ENCODE assay signal across 20 mouse cellular contexts in genomic region chr3:87309922-87310321, GRCm38 (mm10). TPM values are rescaled to one million over a fixed set of nuclear protein-coding genes. Genes with fewer than 3 reads are reported as not detected.
DNase-seq lines count a peak whose midpoint lies in the region; TF ChIP-seq lines count a peak whose summit lies in the region.
"Had no signal": no experiment of that assay in that cellular context is flagged by ENCODE, and none has a peak within 500 bp of the region (broad histone marks: within the 10 kb centered on the region; RNA-seq: fewer than 3 reads in every experiment).

No protein-coding gene starts in this region.

- intact Hi-C loops in gastrocnemius, adult 2 months (cut with DNase I), result no loop called here
- intact Hi-C loops in gastrocnemius, postnatal 36 days (cut with DNase I), result no loop called here

- TF ChIP-seq CTCF in gastrocnemius, adult 2 months (IDR thresholded peaks at IDR 0.05), result peak; percentile 24; the same call in 1 of the 2 replicates
- TF ChIP-seq CTCF in layer of hippocampus, adult 2 months (conservative IDR thresholded peaks at IDR 0.05), result peak; percentile 64

- no peak overlapping the region for H3K4me3 ChIP-seq in gastrocnemius, adult 2 months
- no peak overlapping the region for H3K4me3 ChIP-seq in layer of hippocampus, adult 2 months
- H3K4me3 ChIP-seq: embryonic facial prominence, embryonic 12.5 days; heart, embryonic 10.5 days; kidney, embryonic 15.5 days; liver, embryonic 13.5 days had no signal

- no peak for DNase-seq in gastrocnemius, adult 2 months
- no peak for DNase-seq in gastrocnemius, postnatal 36 days
- DNase-seq in layer of hippocampus, adult 2 months (ENCODE audit: low spot score in 2 of 2), result no peak
- no peak for DNase-seq in layer of hippocampus, adult 9-10 months (ENCODE audit: low spot score)
- DNase-seq in 416B (ENCODE audit: low read depth), result peak; percentile 7
- DNase-seq in adipocyte (ENCODE audit: low spot score), result peak; percentile 18
- DNase-seq in retina, embryonic 14.5 days (ENCODE audit: low spot score), result no peak
- DNase-seq: adrenal gland, adult 2 months; cerebellum, adult 11-12 months; cerebellum, postnatal 25 days; gastrocnemius, postnatal 14 days; heart, postnatal 14 days; liver, embryonic 13.5 days; thymus, postnatal 36 days had no signal

- H3K27ac ChIP-seq in gastrocnemius, adult 2 months, result no peak overlapping the region
- no peak overlapping the region for H3K27ac ChIP-seq in layer of hippocampus, adult 2 months
- H3K27ac ChIP-seq: embryonic facial prominence, embryonic 12.5 days; heart, embryonic 10.5 days; kidney, embryonic 15.5 days; liver, embryonic 13.5 days had no signal

RNA-seq across cellular contexts. Expression of gene Fcrls, which starts 46.4 kb away (rescaled TPM):
- total RNA-seq in gastrocnemius, adult 2 months (2021), result 1 to 10 TPM; 1.6 to 3.4 TPM
- 1 to 10 TPM; 1.4 to 2.7 TPM for total RNA-seq in gastrocnemius, postnatal 36 days (2021)
- 10 to 100 TPM; 22.6 to 27.9 TPM for total RNA-seq in layer of hippocampus, adult 2 months (2021)
- total RNA-seq: ES-E14 had no signal

RNA-seq across cellular contexts. Expression of gene Cd5l, which starts 47.8 kb away (rescaled TPM):
- total RNA-seq in gastrocnemius, adult 2 months (2021), result not detected
- total RNA-seq in gastrocnemius, postnatal 36 days (2021), result not detected
- total RNA-seq in layer of hippocampus, adult 2 months (2021), result not detected
- total RNA-seq: ES-E14; gastrocnemius, postnatal 14 days; layer of hippocampus, adult 18-20 months; left cerebral cortex, adult 18-20 months had no signal

Comparison
In these comparisons a context has a peak if more than half of its experiments do, and no peak if none do; other contexts are left out.
1. DNase-seq: peak in 416B (single experiment) and adipocyte (single experiment); none in gastrocnemius, adult 2 months (single experiment), gastrocnemius, postnatal 36 days (0 of 2), layer of hippocampus, adult 2 months (0 of 2), layer of hippocampus, adult 9-10 months (single experiment) and retina, embryonic 14.5 days (single experiment).
2. RNA of gene Fcrls, which starts 46.4 kb away (total RNA-seq): 22.6 to 27.9 TPM in layer of hippocampus, adult 2 months; 1.6 to 3.4 TPM in gastrocnemius, adult 2 months and 1.4 to 2.7 TPM in gastrocnemius, postnatal 36 days; every median in the first group is over 4 times any median in the second.